Mouse (Mus musculus) forebrain, embryonic 16.5 days (tissue): ENCODE measurements around the gene Inhbb. TPM values are rescaled to one million over a fixed set of nuclear protein-coding genes. Genes with fewer than 3 reads are reported as not detected.

ENCODE experiments used
- ATAC-seq: fragments of 200-750 bp; cut with Nextera tagmentation; 2 replicates; pipeline ENCODE4 v1.8.0; 2017; ENCODE audit warnings: mild to moderate bottlenecking, moderate library complexity
- H3K27ac ChIP-seq: fragments of 300-500 bp; sonication (generic); 2 replicates; pipeline ENCODE4 v1.5.1; 2014; ENCODE audit warnings: low read length, control low read depth
- H3K27me3 ChIP-seq: fragments of 300-500 bp; sonication (generic); replicated peaks from 2 replicates; pipeline ENCODE4 v1.6.1; 2014; ENCODE audit warnings: low read length; ENCODE audit not compliant: control insufficient read depth, insufficient read depth
- H3K36me3 ChIP-seq: fragments of 300-500 bp; sonication (generic); 2 replicates; pipeline ENCODE4 v1.6.1; 2014; ENCODE audit not compliant: control insufficient read depth, insufficient read depth
- H3K4me1 ChIP-seq: fragments of 300-500 bp; sonication (generic); replicated peaks from 2 replicates; pipeline ENCODE4 v1.6.1; 2014; ENCODE audit warnings: low read length; ENCODE audit not compliant: control insufficient read depth, insufficient read depth
- H3K4me2 ChIP-seq: fragments of 300-500 bp; sonication (generic); 2 replicates; pipeline ENCODE4 v1.6.1; 2014; ENCODE audit warnings: mild to moderate bottlenecking, low read length, control low read depth
- H3K4me3 ChIP-seq: fragments of 300-500 bp; sonication (generic); replicated peaks from 2 replicates; pipeline ENCODE4 v1.5.1; 2014; ENCODE audit warnings: mild to moderate bottlenecking, low read length, control low read depth
- H3K9ac ChIP-seq: fragments of 300-500 bp; sonication (generic); replicated peaks from 2 replicates; pipeline ENCODE4 v1.6.1; 2014; ENCODE audit warnings: low read depth, low read length, control low read depth
- H3K9me3 ChIP-seq: fragments of 300-500 bp; sonication (generic); 2 replicates; pipeline ENCODE4 v1.6.1; 2016; ENCODE audit warnings: low read length; ENCODE audit not compliant: control insufficient read depth
- WGBS: fragments of 180-500 bp; shearing (Covaris S2); extraction: QIAGEN DNeasy Blood & Tissue Kit; methylation state at CpG from one replicate; pipeline ENCODE4 v1.1.7; 2014; 5-methylcytosine and 5-hydroxymethylcytosine counted together
- polyA plus RNA-seq: library from polyadenylated mRNA; unstranded; fragments of >200 nt; fragmentation: Nextera tagmentation; extraction: Ambion mirVana; gene quantifications from 2 replicates; pipeline ENCODE4 v1.2.1, GENCODE M21; 2015

Gene Inhbb
- polyA plus RNA-seq, 1 experiment from 2014 or later = 5.9 TPM

DNA sequence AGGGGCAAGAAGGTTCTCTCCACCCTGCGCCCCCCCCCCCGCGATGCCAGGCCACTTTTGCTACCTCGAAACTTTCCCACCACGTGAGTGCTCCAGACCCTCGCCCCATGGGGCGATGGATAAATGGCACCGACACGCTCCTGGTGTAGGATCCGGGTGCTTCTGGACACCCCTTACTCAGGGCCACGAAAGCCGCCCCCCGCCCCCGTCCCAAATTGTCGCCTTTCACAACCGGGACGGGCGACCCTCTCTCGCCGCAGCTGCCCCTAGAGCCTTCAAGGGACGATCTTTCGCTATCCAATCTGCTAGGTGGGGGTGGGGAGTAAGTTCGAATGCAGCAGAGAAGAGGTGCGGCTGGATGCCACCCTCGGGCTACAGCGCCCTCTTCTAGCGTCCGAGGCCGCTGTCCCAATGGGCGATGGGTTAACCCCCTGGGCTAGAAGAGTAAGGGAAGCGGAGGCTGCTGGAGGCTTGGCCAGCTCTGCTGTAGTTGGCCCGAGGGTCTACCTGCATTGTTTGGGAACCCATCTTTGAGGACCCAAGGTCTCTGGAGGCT lies 490 bp upstream of the Inhbb start:
- Histone ChIP-seq H3K4me2 (peak overlapping the region; percentile 86), H3K9ac (peak overlapping the region; percentile 89), H3K36me3 (no peaks in the 10 kb centered on the region), H3K9me3 (no peaks in the 10 kb centered on the region), H3K27me3 (no peaks in the 10 kb centered on the region), H3K27ac (no peak overlapping the region), H3K4me1 (peaks cover 35% of the 10 kb centered on the region), H3K4me3 (peak overlapping the region; percentile 68)
- ATAC-seq = peak; percentile 5
- WGBS = 0% methylated on average over 32 of the region's 32 CpGs

DNA sequence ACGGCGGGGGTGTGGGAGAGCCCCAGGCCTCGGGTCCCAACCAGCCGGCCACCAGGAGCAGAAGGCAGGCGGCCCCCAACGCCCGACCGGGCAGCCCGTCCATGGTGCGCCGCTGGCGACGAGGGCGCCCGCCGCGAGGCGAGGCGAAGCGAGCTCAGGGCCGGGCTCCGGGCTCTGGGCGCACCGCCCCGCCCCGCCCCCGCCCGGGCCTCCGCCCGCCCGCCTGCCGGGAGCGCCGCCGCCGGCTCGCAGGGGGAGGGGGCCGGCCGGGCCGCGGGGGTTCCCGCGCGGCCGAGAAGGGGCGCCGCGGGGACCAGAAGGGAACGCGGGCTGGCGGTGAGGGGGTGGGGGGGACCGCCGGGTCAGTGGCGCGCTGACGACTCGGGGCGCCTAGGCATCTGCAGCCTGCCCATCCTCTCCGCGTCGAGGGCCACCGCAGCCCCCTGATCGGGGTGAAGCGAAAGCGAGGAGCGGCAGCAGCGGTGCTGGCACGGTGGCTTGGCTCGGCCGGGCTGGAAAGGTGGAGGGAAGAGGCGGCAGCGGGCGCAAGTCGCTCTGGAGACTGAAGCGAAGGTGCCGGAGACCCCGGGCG lies 968 bp downstream of the Inhbb start:
- Histone ChIP-seq H3K4me3 (peak overlapping the region; percentile 68), H3K4me2 (peak overlapping the region; percentile 86), H3K27me3 (no peaks in the 10 kb centered on the region), H3K36me3 (no peaks in the 10 kb centered on the region), H3K27ac (peak overlapping the region; percentile 88), H3K9ac (peak overlapping the region; percentile 89), H3K9me3 (no peaks in the 10 kb centered on the region), H3K4me1 (peaks cover 44% of the 10 kb centered on the region)
- peak; percentile 34 for ATAC-seq
- WGBS = 0% methylated on average over 36 of the region's 78 CpGs

DNA sequence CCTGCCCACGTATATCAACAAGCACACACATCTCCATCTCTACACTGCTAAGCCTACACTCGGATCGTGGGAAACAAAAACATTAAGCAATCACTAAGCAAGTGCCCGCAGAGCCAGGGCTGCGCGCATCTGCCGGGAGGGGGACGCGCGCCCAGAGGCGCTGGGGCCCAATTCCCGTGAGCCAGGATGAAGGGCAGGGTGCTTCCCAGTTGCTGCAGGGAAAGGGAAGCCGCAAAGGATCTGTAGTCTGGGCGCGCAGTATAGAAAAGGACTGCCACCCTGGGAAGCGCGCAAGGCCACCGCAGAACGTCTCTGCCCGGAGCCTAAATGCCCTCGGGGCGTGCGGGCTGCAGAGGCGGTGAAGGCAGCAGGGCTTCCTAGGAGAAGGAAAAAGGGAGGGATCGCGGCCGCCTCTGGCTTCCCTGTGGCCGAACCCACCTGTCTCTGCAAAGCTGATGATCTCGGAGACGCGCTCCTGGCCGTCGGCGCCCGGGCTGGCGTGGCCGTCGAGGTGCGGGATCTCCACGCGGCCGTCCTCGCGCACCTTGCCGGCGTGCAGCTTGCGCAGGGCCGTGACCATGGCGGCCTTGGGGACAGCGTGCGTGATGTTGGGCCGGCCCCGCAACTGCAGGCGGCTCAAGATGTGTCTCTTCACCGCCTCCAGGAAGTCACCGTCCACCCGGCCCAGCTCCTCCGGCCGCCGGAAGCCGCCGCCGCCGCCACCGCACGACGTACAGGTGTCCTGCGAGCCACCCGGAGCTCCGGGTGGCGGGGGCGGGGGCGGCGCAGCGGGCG lies 1.7 kb downstream of the Inhbb start:
- peak overlapping the region; percentile 88 for H3K27ac ChIP-seq
- H3K36me3 ChIP-seq = no peaks in the 10 kb centered on the region
- H3K4me1 ChIP-seq = peaks cover 44% of the 10 kb centered on the region
- 0 out of 2 replicates have a peak, but pooled peaks have one; percentile 10 for ATAC-seq
- H3K27me3 ChIP-seq = no peaks in the 10 kb centered on the region
- H3K9ac ChIP-seq = peak overlapping the region; percentile 89
- WGBS = under 1% methylated on average over 60 of the region's 76 CpGs
- no peaks in the 10 kb centered on the region for H3K9me3 ChIP-seq
- peak overlapping the region; percentile 68 for H3K4me3 ChIP-seq
- H3K4me2 ChIP-seq = peak overlapping the region; percentile 86

DNA sequence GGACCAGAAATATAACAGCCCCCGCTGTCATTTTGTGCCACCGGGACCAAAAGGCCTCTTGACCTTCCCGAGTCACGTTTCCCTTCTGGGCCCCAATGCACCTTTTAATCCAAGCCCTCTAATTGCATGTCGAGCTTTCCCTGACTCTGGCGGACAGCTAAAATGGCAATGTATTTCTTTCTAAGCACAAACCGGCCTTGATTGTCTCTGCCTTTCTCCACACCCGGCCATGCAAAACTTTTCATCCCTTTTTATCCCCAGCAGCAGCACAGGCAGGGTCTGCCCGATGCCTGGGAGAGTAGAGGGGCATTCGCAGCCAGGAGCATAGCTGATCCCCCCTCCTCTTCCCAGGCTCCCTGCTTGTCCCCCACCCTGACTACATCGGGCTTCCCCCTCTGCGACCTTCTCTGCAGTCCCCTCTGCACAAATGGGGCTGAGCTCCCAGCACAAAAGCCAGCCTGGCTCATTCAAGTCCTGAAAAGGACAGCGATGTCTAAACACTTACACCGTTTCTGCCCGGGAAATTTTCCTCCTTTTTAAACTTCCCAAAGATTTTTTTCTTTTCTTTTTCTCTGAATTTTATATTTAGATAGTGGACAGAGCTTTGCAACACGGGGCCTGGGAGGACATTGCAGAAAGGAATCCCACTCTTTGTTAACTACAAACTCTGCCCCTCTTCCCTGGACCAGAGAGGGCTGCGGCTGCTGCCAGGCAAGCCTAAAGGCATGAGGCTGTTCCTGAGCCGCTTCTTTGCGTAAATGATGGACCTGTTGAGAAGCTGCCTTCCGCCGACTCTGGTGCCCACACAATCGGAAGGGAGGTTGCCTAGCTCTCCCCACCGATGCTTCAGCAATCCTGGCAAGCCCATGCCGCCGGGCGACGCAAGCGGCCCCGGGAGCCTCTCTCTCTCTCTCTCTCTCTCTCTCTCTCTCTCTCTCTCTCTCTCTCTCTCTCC lies 2.6 kb downstream of the Inhbb start:
- WGBS = under 1% methylated on average over 29 of the region's 29 CpGs
- Histone ChIP-seq H3K4me3 (peak overlapping the region; percentile 68), H3K4me2 (peak overlapping the region; percentile 86), H3K27me3 (no peaks in the 10 kb centered on the region), H3K9me3 (no peaks in the 10 kb centered on the region), H3K27ac (peak overlapping the region; percentile 88), H3K9ac (peak overlapping the region; percentile 89), H3K4me1 (peaks cover 48% of the 10 kb centered on the region), H3K36me3 (no peaks in the 10 kb centered on the region)
- ATAC-seq = 0 out of 2 replicates have a peak, but pooled peaks have one; percentile 4

DNA sequence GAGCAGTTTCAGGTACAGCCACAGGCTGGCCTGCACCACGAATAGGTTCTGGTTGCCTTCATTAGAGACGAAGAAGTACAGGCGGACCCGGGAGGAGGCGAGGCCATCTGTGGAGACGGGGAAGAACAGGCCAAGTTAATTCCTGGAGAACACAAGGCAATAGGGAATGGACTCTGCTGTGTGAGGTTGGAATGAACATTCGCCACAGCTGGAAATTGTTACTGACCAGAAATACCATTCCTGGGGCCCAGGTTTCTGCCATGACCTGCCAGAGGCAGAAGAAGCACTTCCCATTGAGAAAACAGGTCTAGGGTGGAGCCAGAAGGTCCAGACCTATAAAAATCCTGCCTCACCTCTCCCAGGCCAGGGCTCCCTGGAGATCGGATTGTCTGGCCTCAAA lies 4.1 kb downstream of the Inhbb start:
- H3K9me3 ChIP-seq = no peaks in the 10 kb centered on the region
- H3K4me2 ChIP-seq = peak overlapping the region; percentile 86
- H3K4me3 ChIP-seq = no peak overlapping the region; the same call in 1 of the 2 replicates
- H3K4me1 ChIP-seq = peaks cover 48% of the 10 kb centered on the region
- no peaks in the 10 kb centered on the region for H3K27me3 ChIP-seq
- no peak overlapping the region for H3K27ac ChIP-seq
- ATAC-seq = no peak
- H3K9ac ChIP-seq = no peak overlapping the region
- H3K36me3 ChIP-seq = no peaks in the 10 kb centered on the region
- 63% methylated on average over 8 of the region's 8 CpGs for WGBS

DNA sequence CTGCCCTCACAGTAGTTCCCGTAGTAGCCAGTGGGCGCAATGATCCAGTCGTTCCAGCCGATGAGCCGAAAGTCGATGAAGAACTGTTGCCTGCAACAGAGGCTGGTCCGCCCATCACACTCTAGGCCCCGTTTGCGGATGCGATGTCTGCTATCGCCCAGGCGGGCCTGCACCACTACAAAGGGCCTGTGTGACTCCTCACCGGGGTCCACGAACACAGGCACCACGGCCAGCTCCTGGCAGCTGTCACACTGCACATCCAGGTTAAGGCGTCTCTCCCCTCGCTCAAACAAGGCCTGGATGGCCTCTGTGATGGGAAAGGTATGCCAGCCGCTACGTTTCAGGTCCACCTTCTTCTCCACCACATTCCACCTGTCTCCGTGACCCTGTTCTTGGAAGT lies 4.5 kb downstream of the Inhbb start:
- Histone ChIP-seq H3K36me3 (no peaks in the 10 kb centered on the region), H3K4me2 (no peak overlapping the region), H3K27ac (no peak overlapping the region), H3K9ac (no peak overlapping the region), H3K4me1 (peaks cover 44% of the 10 kb centered on the region), H3K4me3 (no peak overlapping the region), H3K27me3 (no peaks in the 10 kb centered on the region), H3K9me3 (no peaks in the 10 kb centered on the region)
- 83% methylated on average over 20 of the region's 20 CpGs for WGBS
- ATAC-seq = no peak

DNA sequence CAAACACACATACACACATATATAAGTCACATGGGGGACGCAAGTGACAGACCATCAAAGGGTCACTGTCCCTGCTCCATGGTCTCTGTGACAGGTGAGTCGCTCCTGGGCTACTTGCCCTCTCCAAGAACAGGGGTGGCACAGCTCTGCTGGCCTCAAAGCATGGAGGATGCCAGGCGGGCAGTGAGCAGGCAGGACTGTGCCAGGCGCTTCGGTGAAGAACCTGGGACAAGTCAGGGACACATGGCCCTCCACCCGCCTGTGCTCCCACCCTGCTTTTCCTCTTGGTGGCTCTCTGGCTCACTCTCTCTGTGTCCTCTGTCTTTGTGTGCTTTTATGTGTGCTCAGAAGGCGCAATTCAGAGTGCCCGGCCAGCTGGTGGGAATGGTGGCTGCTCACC lies 5.4 kb downstream of the Inhbb start:
- H3K4me1 ChIP-seq = peaks cover 39% of the 10 kb centered on the region
- H3K9ac ChIP-seq = no peak overlapping the region
- no peak overlapping the region for H3K4me2 ChIP-seq
- no peak overlapping the region for H3K27ac ChIP-seq
- no peak for ATAC-seq
- no peak overlapping the region for H3K4me3 ChIP-seq
- H3K9me3 ChIP-seq = no peaks in the 10 kb centered on the region
- no peaks in the 10 kb centered on the region for H3K36me3 ChIP-seq
- H3K27me3 ChIP-seq = no peaks in the 10 kb centered on the region
- 72% methylated on average over 8 of the region's 8 CpGs for WGBS

DNA sequence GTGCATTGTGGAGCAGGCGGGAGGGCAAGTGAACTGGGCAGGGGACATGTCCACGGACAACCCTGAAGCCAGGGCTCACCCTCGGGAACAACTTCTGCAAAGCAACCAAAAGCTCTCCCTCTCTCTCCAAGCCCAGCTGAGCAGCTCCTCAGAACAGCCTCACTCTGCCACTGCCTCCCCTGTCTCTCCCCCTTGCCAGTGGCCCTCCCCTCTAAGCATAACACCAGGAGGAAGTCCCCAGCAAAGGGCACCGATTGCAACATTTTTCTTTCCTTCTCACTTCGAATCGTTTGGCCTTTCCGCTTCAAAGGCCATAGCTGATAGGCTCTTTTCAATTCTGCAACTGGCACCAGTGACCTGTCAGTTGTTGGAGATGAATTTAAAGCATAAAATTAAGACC lies 5.9 kb downstream of the Inhbb start:
- Histone ChIP-seq H3K4me1 (peaks cover 39% of the 10 kb centered on the region), H3K9me3 (no peaks in the 10 kb centered on the region), H3K9ac (no peak overlapping the region), H3K36me3 (no peaks in the 10 kb centered on the region), H3K4me2 (no peak overlapping the region), H3K27me3 (no peaks in the 10 kb centered on the region), H3K27ac (no peak overlapping the region), H3K4me3 (no peak overlapping the region)
- WGBS = 64% methylated on average over 7 of the region's 7 CpGs
- no peak for ATAC-seq

DNA sequence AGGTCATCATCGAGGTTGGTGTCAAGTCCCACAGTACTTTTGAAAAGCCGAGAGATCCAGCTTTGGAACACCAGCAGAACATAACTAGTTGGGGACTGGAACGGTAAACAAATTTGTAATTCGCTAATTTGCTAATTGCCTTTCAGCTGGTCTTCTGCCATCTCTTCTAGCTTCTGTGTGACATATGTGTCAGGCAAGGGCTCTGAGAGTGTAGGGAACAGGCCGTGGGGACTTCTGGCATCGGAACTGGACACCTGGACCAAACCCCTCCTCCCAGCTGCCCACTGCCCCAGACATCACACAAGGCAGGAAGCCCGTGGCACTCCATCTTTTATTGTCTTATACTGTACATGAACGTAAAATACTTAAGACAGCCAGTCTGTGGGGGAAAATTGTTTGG lies 6.9 kb downstream of the Inhbb start:
- Histone ChIP-seq H3K27me3 (no peaks in the 10 kb centered on the region), H3K4me2 (no peak overlapping the region), H3K36me3 (no peaks in the 10 kb centered on the region), H3K27ac (no peak overlapping the region), H3K4me1 (peaks cover 32% of the 10 kb centered on the region), H3K4me3 (no peak overlapping the region), H3K9me3 (no peaks in the 10 kb centered on the region), H3K9ac (no peak overlapping the region)
- WGBS = 49% methylated on average over 8 of the region's 8 CpGs
- no peak for ATAC-seq
